Mouse (Mus musculus) heart, postnatal 10 days (tissue): ENCODE measurements around the gene Gm6657. TPM values are rescaled to one million over a fixed set of nuclear protein-coding genes. Genes with fewer than 3 reads are reported as not detected.
A peak's percentile ranks its signal among the peaks of the same experiment; 100 is the strongest.

ENCODE experiments used
- DNase-seq, 2 experiments: peaks; one replicate each; pipeline ENCODE4 v3.0.0; 2021
- intact Hi-C: fragments of 180-260 bp; cut with DNase I; formaldehyde crosslinking; loops from one replicate; pipeline ENCODE4 v1.15.1; 2025
- total RNA-seq, 2 experiments: library from RNA; stranded (reverse); gene quantifications; 2 replicates each; pipeline ENCODE4 v1.2.3; 2021

The Gm6657 gene
- total RNA-seq, 2 experiments from 2014 or later: not detected

GRCm38 (mm10) chr12:78249151-78249550, 55.1 kb downstream of the Gm6657 start:
- DNase-seq: peak in 1 of 2 experiments; percentile 6
- intact Hi-C loops: no loop called here

Other genes with a start within 250 kb of the Gm6657 start
- 10 to 100 TPM; 23.5 to 24.4 TPM for gene Gphn, start 32.1 kb downstream of the Gm6657 start, total RNA-seq